In the genomic region with DNA sequence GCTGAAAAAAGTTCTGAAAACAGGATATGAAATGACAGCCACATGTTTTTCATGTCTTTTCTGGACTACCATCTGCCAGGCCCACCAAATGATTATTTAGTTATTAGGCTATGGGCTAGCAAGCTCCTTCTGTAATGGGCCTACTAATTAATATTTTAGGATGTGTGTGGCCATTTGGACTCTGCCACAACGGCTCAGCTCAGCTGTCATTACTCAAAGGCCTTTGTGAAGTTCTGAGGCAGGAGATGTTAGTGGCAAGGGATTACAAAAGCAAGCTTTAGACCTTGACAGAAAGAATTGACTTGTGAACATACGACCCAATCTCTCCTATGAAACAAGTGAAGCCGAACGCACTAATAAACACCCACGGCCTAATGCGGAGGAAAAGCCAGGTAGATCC, we compare ENCODE assay signal across 36 mouse cellular contexts.
"Had no signal": no experiment of that assay in that cellular context is flagged by ENCODE, and none has a peak within 500 bp of the region (broad histone marks: within the 10 kb centered on the region; RNA-seq: fewer than 3 reads in every experiment).

No protein-coding gene starts in this region.

- ATAC-seq: hindbrain, embryonic 16.5 days; hindbrain, postnatal 0 days; inflammation-experienced regulatory T-cells, adult 6 months; intestine, embryonic 15.5 days; intestine, embryonic 16.5 days; intestine, postnatal 0 days had no signal

- H3K9ac ChIP-seq: heart, embryonic 12.5 days; heart, embryonic 13.5 days; heart, embryonic 15.5 days; hindbrain, embryonic 12.5 days; hindbrain, embryonic 13.5 days; hindbrain, embryonic 14.5 days; hindbrain, embryonic 15.5 days; intestine, embryonic 15.5 days; kidney, embryonic 15.5 days had no signal

- H3K36me3 ChIP-seq: heart, embryonic 10.5 days; heart, embryonic 12.5 days; heart, embryonic 13.5 days; heart, embryonic 15.5 days; hindbrain, embryonic 10.5 days; hindbrain, embryonic 12.5 days; hindbrain, embryonic 13.5 days; hindbrain, embryonic 15.5 days; intestine, embryonic 15.5 days; kidney, embryonic 15.5 days had no signal

- H3K9me3 ChIP-seq: heart, embryonic 10.5 days; heart, embryonic 12.5 days; heart, embryonic 13.5 days; heart, embryonic 15.5 days; hindbrain, embryonic 10.5 days; hindbrain, embryonic 12.5 days; hindbrain, embryonic 13.5 days; hindbrain, embryonic 15.5 days; intestine, embryonic 15.5 days; kidney, embryonic 15.5 days had no signal

- DNase-seq: heart, adult 2 months; heart, postnatal 10 days; heart, postnatal 14 days; heart, postnatal 36 days; heart, postnatal 4 days; kidney, adult 11 months; kidney, adult 18-20 months; kidney, adult 2 months; kidney, adult 8-10 months; kidney, adult 9 months; kidney, postnatal 10 days; kidney, postnatal 14 days; kidney, postnatal 25 days; kidney, postnatal 36 days; kidney, postnatal 4 days; layer of hippocampus, adult 9-11 months; layer of hippocampus, postnatal 36 days had no signal

- H3K27me3 ChIP-seq: heart, embryonic 12.5 days; heart, embryonic 13.5 days; heart, embryonic 15.5 days; hindbrain, embryonic 12.5 days; hindbrain, embryonic 13.5 days; hindbrain, embryonic 15.5 days; intestine, embryonic 15.5 days; kidney, embryonic 15.5 days had no signal

- H3K4me3 ChIP-seq: heart, adult 2 months; heart, embryonic 10.5 days; heart, embryonic 12.5 days; heart, embryonic 13.5 days; heart, embryonic 15.5 days; hindbrain, embryonic 10.5 days; hindbrain, embryonic 12.5 days; hindbrain, embryonic 13.5 days; hindbrain, embryonic 15.5 days; intestine, embryonic 15.5 days; kidney, embryonic 15.5 days; layer of hippocampus, adult 2 months had no signal

- H3K27ac ChIP-seq: heart, adult 2 months; heart, embryonic 10.5 days; heart, embryonic 13.5 days; heart, embryonic 15.5 days; hindbrain, embryonic 10.5 days; hindbrain, embryonic 12.5 days; hindbrain, embryonic 13.5 days; hindbrain, embryonic 14.5 days; hindbrain, embryonic 15.5 days; hindbrain, postnatal 0 days; intestine, embryonic 15.5 days; kidney, embryonic 15.5 days; kidney, postnatal 0 days; layer of hippocampus, adult 2 months had no signal

- H3K4me1 ChIP-seq: heart, embryonic 10.5 days; heart, embryonic 12.5 days; heart, embryonic 13.5 days; heart, embryonic 15.5 days; hindbrain, embryonic 10.5 days; hindbrain, embryonic 13.5 days; hindbrain, embryonic 15.5 days; intestine, embryonic 15.5 days; kidney, embryonic 15.5 days had no signal

- H3K4me2 ChIP-seq: heart, embryonic 11.5 days; heart, embryonic 12.5 days; heart, embryonic 13.5 days; heart, embryonic 15.5 days; hindbrain, embryonic 12.5 days; hindbrain, embryonic 13.5 days; hindbrain, embryonic 14.5 days; hindbrain, embryonic 15.5 days; intestine, embryonic 15.5 days; kidney, embryonic 15.5 days had no signal
